Mouse (Mus musculus): ENCODE data around the gene Urm1. TPM values are rescaled to one million over a fixed set of nuclear protein-coding genes. Genes with fewer than 3 reads are reported as not detected.

The Urm1 gene
- polyA plus RNA-seq, 1 experiment from 2014 or later = 8.6 TPM

DNA sequence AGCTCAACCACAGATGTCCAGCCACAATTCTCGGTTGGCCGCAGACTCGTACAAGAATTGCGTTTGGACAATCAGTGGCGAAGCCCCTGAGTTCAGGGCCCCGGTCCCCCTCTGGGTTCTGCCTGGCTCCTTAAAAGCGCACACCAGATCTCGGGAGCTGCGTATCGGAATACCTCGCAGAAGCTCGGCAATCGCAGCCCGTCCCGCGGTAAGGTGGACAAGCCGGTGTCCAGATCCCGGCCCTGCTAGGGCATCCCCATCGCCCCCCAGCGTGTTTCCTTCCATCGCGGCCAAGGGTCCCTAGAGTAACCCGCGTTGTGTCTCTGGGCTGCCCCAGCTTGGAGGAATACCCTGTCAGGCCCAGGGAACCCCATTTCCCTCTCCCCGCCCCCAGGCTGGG is 25.8 kb downstream of the Urm1 start:
- no peak overlapping the region for H3K27ac ChIP-seq (ENCODE audit: low read length)
- H3K4me1 ChIP-seq (ENCODE audit: control insufficient read depth, low read depth, low read length) = no peaks in the 10 kb centered on the region
- H3K36me3 ChIP-seq (ENCODE audit: control insufficient read depth, insufficient read depth) = peaks cover 12% of the 10 kb centered on the region
- WGBS (ENCODE audit: insufficient replicate concordance) = 40% methylated on average over 25 of the region's 25 CpGs
- ATAC-seq (ENCODE audit: low read depth) = no peak
- no peak overlapping the region for H3K9ac ChIP-seq (ENCODE audit: low read depth, low read length)
- H3K27me3 ChIP-seq (ENCODE audit: control insufficient read depth, insufficient read depth, low read depth, low read length) = peaks cover 27% of the 10 kb centered on the region
- H3K4me2 ChIP-seq (ENCODE audit: low read depth, low read length) = peak overlapping the region; percentile 3; the same call in 1 of the 2 replicates
- H3K9me3 ChIP-seq (replicated peaks; ENCODE audit: control insufficient read depth, low read length) = no peaks in the 10 kb centered on the region
- H3K4me3 ChIP-seq (ENCODE audit: low read depth, low read length) = no peak overlapping the region

DNA sequence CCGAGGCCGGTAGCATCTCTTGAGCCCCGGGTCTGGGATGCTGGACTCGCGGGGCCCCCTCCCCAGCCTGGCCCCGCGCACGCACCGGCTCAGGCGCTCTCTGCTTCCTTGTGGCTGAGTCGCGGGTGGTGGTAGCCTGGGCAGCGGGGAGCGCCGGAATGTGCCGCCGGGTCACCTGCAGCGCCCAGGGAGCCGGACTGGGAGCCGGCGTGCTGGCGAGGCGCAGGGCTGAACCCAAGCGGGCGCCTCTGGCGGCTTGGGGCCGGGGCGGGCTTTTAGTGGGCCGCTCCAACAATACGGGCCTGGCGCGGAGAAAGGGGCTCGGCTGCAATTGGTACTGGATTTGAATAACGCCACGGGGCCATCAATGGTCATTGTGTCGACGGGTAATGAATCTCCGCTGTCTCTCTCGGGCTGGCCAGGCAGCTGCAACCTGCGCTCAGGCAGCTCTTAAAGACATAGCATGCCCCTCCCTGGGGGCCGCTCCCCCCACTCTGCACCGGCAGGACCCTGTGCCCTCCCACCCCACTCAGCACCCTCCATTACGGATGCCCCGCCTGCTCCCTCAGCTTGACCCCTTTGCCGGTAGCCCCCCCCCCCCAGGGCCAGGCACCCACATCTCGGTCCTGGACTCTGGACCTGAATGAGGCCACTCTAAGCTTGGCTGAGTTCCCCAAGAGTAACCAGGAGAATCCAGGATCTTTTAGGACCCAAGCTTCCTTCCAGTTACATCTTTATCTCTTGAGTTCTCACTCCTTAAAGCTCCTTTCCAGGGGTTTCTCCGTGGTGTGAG is 26.4 kb downstream of the Urm1 start:
- Histone ChIP-seq H3K9me3 (replicated peaks; ENCODE audit: control insufficient read depth, low read length) (no peaks in the 10 kb centered on the region), H3K4me1 (ENCODE audit: control insufficient read depth, low read depth, low read length) (no peaks in the 10 kb centered on the region), H3K9ac (ENCODE audit: low read depth, low read length) (no peak overlapping the region), H3K27me3 (ENCODE audit: control insufficient read depth, insufficient read depth, low read depth, low read length) (peaks cover 27% of the 10 kb centered on the region), H3K27ac (ENCODE audit: low read length) (no peak overlapping the region), H3K4me2 (ENCODE audit: low read depth, low read length) (peak overlapping the region; percentile 3; the same call in 1 of the 2 replicates), H3K36me3 (ENCODE audit: control insufficient read depth, insufficient read depth) (peaks cover 12% of the 10 kb centered on the region), H3K4me3 (ENCODE audit: low read depth, low read length) (no peak overlapping the region)
- no peak for ATAC-seq (ENCODE audit: low read depth)
- WGBS (ENCODE audit: insufficient replicate concordance) = 31% methylated on average over 47 of the region's 47 CpGs

DNA sequence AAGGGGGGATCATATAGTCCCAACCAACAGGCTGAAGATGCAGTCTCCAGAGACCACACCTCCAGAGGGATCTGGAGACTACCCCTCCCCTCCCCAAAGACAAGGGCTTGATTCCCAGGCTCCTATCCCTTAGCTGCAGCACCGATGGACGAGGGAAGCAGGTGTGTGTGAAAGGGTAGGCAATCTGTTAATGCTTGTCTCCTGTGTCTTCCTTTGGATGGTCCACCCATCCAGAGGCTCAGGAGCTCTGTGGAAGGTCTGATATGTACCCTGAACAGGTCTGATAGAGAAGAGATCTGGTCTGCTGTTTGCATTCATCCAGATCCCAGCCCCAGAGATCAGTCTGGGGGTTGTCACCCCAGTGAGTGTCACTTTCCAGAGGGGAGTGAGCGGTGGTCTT is 27.0 kb downstream of the Urm1 start:
- peaks cover 27% of the 10 kb centered on the region for H3K27me3 ChIP-seq (ENCODE audit: control insufficient read depth, insufficient read depth, low read depth, low read length)
- 47% methylated on average over 3 of the region's 3 CpGs for WGBS (ENCODE audit: insufficient replicate concordance)
- H3K4me1 ChIP-seq (ENCODE audit: control insufficient read depth, low read depth, low read length) = no peaks in the 10 kb centered on the region

DNA sequence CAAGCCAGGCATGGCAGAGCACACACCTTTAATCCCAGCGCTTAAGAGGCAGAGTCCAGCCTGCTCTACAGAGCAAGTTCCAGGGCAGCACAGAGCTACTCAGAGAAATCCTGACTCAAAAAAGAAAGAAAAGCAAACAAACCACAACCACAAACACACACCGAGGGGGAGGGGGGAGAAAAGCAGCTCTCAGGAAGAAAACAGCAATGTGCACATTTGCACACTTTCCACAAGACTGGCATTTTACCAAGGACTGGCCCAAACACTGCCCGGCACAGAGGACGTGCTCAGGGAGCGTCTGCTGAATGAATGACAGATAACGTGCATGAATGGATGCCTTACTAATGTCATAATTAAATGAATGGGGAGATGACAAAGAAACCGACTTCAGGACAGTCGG is 29.2 kb downstream of the Urm1 start:
- H3K27me3 ChIP-seq (ENCODE audit: control insufficient read depth, insufficient read depth, low read depth, low read length) = peaks cover 25% of the 10 kb centered on the region
- H3K36me3 ChIP-seq (ENCODE audit: control insufficient read depth, insufficient read depth) = no peaks in the 10 kb centered on the region
- H3K4me1 ChIP-seq (ENCODE audit: control insufficient read depth, low read depth, low read length) = no peaks in the 10 kb centered on the region
- H3K9ac ChIP-seq (ENCODE audit: low read depth, low read length) = no peak overlapping the region
- 54% methylated on average over 8 of the region's 8 CpGs for WGBS (ENCODE audit: insufficient replicate concordance)
- no peak overlapping the region for H3K4me3 ChIP-seq (ENCODE audit: low read depth, low read length)
- ATAC-seq (ENCODE audit: low read depth) = no peak
- H3K4me2 ChIP-seq (ENCODE audit: low read depth, low read length) = no peak overlapping the region
- H3K9me3 ChIP-seq (replicated peaks; ENCODE audit: control insufficient read depth, low read length) = no peaks in the 10 kb centered on the region
- H3K27ac ChIP-seq (ENCODE audit: low read length) = no peak overlapping the region

More for the DNA sequence above, 27.0 kb downstream of the Urm1 start:
- H3K9me3 ChIP-seq (replicated peaks; ENCODE audit: control insufficient read depth, low read length) = no peaks in the 10 kb centered on the region
- no peak for ATAC-seq (ENCODE audit: low read depth)
- no peak overlapping the region for H3K4me3 ChIP-seq (ENCODE audit: low read depth, low read length)
- H3K9ac ChIP-seq (ENCODE audit: low read depth, low read length) = no peak overlapping the region
- no peak overlapping the region for H3K27ac ChIP-seq (ENCODE audit: low read length)
- H3K4me2 ChIP-seq (ENCODE audit: low read depth, low read length) = no peak overlapping the region
- H3K36me3 ChIP-seq (ENCODE audit: control insufficient read depth, insufficient read depth) = peaks cover 10% of the 10 kb centered on the region

DNA sequence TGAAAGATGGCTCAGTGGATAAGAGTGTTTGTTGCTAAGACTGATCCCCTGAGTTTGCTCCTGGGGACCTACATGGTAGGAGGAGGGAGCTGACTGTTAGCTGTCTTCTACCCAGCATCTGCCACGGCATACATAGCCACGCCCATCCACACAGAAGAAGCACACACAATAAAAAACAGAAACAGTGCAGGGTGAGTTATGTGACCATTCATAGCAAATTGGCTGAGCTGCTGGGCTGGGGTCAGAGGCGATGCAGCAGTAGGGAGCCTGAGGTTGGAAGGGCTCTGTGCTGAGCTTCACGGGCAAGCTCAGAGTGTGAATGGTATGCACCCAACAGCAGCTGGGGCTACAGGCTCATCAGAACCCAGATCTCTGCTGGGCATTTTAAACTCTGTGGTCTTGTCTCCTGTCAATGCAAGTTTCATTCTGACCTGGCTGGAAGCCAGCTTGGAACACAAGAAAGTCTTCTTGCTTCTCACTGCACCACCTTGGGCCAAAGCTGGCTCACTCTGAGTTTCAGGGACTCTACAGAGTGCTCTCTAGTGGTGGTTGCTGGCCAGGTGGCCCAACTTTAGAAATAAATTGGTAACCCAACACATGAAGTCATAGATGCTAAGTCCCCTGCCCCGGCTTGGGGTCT is 30.1 kb downstream of the Urm1 start:
- H3K36me3 ChIP-seq (ENCODE audit: control insufficient read depth, insufficient read depth) = no peaks in the 10 kb centered on the region
- WGBS (ENCODE audit: insufficient replicate concordance) = 42% methylated on average over 5 of the region's 5 CpGs
- no peaks in the 10 kb centered on the region for H3K9me3 ChIP-seq (replicated peaks; ENCODE audit: control insufficient read depth, low read length)
- H3K4me2 ChIP-seq (ENCODE audit: low read depth, low read length) = no peak overlapping the region
- ATAC-seq (ENCODE audit: low read depth) = no peak
- H3K27me3 ChIP-seq (ENCODE audit: control insufficient read depth, insufficient read depth, low read depth, low read length) = peaks cover 16% of the 10 kb centered on the region
- H3K27ac ChIP-seq (ENCODE audit: low read length) = no peak overlapping the region
- H3K4me3 ChIP-seq (ENCODE audit: low read depth, low read length) = no peak overlapping the region
- no peaks in the 10 kb centered on the region for H3K4me1 ChIP-seq (ENCODE audit: control insufficient read depth, low read depth, low read length)
- no peak overlapping the region for H3K9ac ChIP-seq (ENCODE audit: low read depth, low read length)

DNA sequence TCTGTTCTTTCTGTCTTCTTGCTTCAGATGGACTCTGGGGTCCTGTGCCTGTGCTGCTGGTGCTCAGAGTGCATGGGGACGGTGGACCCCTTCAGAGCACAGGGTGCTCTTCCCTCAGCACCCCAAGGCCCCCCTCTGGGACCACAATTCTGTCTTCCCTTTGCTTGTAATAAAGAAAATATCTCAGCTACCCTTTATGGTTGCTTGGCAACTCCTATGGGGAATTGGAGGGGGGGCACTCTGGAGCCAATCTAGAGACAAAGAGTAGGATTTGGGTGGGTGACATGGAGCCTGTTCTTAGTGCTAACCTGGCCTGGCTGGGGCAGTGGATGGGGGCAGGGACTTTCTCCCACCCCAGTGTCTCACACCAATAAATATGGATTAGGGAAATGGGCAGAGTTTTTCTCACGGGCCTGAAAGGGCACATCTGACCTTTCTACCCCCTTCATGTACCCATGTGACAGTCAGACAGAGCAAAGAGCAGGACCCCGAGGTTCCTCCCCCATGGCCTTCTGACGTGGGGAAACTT is 33.1 kb downstream of the Urm1 start:
- no peak overlapping the region for H3K4me3 ChIP-seq (ENCODE audit: low read depth, low read length)
- H3K27ac ChIP-seq (ENCODE audit: low read length) = no peak overlapping the region
- H3K4me2 ChIP-seq (ENCODE audit: low read depth, low read length) = no peak overlapping the region
- no peaks in the 10 kb centered on the region for H3K4me1 ChIP-seq (ENCODE audit: control insufficient read depth, low read depth, low read length)
- H3K9ac ChIP-seq (ENCODE audit: low read depth, low read length) = no peak overlapping the region
- no peaks in the 10 kb centered on the region for H3K36me3 ChIP-seq (ENCODE audit: control insufficient read depth, insufficient read depth)
- WGBS (ENCODE audit: insufficient replicate concordance) = 45% methylated on average over 4 of the region's 4 CpGs
- no peak for ATAC-seq (ENCODE audit: low read depth)
- no peaks in the 10 kb centered on the region for H3K9me3 ChIP-seq (replicated peaks; ENCODE audit: control insufficient read depth, low read length)
- H3K27me3 ChIP-seq (ENCODE audit: control insufficient read depth, insufficient read depth, low read depth, low read length) = peaks cover 8% of the 10 kb centered on the region; the same call in 1 of the 2 replicates

DNA sequence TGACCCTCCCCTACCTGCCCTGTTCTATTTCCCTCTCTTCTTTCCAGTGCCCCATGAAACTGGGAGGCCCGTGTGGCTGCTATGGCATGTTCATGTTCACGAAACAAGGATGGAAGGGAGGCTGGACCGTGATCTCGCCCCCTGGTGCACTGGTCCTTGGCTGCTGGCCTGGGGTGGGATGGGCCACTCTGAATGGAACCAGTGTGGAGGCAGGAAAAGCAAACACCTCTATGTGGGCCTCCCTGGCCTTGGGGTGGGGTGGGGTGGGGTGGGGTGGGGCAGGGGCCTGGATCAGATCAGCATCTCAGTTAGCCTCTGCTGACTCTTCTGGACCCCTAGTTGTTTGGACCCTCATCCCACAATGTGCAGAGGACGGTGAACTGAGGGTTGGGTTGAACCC is 33.9 kb downstream of the Urm1 start:
- H3K4me1 ChIP-seq (ENCODE audit: control insufficient read depth, low read depth, low read length) = no peaks in the 10 kb centered on the region
- H3K4me2 ChIP-seq (ENCODE audit: low read depth, low read length) = no peak overlapping the region
- H3K4me3 ChIP-seq (ENCODE audit: low read depth, low read length) = no peak overlapping the region
- WGBS (ENCODE audit: insufficient replicate concordance) = 74% methylated on average over 5 of the region's 5 CpGs
- no peaks in the 10 kb centered on the region for H3K9me3 ChIP-seq (replicated peaks; ENCODE audit: control insufficient read depth, low read length)
- no peak overlapping the region for H3K27ac ChIP-seq (ENCODE audit: low read length)
- H3K9ac ChIP-seq (ENCODE audit: low read depth, low read length) = no peak overlapping the region
- ATAC-seq (ENCODE audit: low read depth) = no peak
- peaks cover 8% of the 10 kb centered on the region; the same call in 1 of the 2 replicates for H3K27me3 ChIP-seq (ENCODE audit: control insufficient read depth, insufficient read depth, low read depth, low read length)
- H3K36me3 ChIP-seq (ENCODE audit: control insufficient read depth, insufficient read depth) = no peaks in the 10 kb centered on the region

DNA sequence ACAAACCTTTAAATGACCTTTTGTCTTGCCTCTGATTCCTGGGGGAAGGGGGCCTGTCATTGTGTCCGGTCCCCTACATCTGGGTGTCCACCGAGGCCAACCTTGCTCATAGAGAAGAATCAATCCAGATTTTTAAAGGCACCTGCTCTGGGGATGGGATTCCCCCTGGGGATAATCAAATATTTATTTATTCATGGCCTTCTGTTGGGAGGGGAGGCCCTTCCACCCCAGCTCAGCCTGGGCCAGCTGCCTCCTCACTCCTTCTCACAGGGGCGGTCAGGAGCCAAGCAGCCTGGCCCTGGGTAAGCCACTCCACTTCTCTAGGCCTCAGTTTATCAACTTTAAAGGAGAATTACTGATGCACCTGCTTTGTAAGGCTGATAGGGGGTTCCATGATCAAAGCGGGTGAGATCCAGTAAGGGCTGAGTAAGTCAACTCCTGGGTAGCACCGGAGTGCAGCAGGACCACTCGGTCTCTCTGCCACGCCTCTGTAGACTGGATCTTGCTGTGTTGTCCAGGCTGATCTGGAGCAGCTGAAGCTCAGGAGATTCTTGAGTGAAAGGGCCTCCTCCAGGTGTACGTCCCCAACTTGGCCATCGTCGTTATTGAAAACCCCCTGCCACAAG is 35.8 kb downstream of the Urm1 start:
- no peak overlapping the region for H3K4me3 ChIP-seq (ENCODE audit: low read depth, low read length)
- H3K27ac ChIP-seq (ENCODE audit: low read length) = no peak overlapping the region
- WGBS (ENCODE audit: insufficient replicate concordance) = 67% methylated on average over 10 of the region's 10 CpGs
- no peak overlapping the region for H3K9ac ChIP-seq (ENCODE audit: low read depth, low read length)
- H3K27me3 ChIP-seq (ENCODE audit: control insufficient read depth, insufficient read depth, low read depth, low read length) = peaks cover 8% of the 10 kb centered on the region; the same call in 1 of the 2 replicates
- H3K4me1 ChIP-seq (ENCODE audit: control insufficient read depth, low read depth, low read length) = no peaks in the 10 kb centered on the region
- H3K9me3 ChIP-seq (replicated peaks; ENCODE audit: control insufficient read depth, low read length) = no peaks in the 10 kb centered on the region
- ATAC-seq (ENCODE audit: low read depth) = no peak
- no peak overlapping the region for H3K4me2 ChIP-seq (ENCODE audit: low read depth, low read length)
- no peaks in the 10 kb centered on the region for H3K36me3 ChIP-seq (ENCODE audit: control insufficient read depth, insufficient read depth)
